Mouse (Mus musculus): ENCODE data around the gene Lrrn1. TPM values are rescaled to one million over a fixed set of nuclear protein-coding genes. Genes with fewer than 3 reads are reported as not detected.

Gene Lrrn1
- polyA plus RNA-seq, 1 experiment from 2014 or later = 1.4 TPM

DNA sequence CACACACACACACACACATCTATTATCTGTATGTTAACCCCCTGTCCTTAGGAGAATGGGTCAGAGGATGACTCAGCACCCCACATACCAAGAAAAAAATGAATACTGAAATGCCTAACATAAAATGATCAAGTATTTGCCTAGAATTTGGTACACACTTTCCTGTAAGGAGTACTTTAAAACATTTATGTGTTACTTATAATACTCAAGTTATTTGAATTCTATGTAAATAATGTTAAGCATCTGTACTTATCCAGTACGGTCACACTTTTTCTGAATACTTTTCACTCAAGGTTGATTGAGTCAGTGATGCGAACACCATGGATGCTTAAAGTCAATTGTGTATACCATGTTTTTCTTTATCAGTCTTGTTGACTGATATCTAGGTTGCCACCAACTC lies 32.7 kb downstream of the Lrrn1 start:
- no peak for DNase-seq (ENCODE audit: low spot score)
- Histone ChIP-seq H3K27ac (replicated peaks) (no peak overlapping the region), H3K4me1 (replicated peaks; ENCODE audit: control insufficient read depth, insufficient read depth) (no peaks in the 10 kb centered on the region), H3K36me3 (ENCODE audit: control insufficient read depth, insufficient read depth, low read length) (no peaks in the 10 kb centered on the region), H3K4me2 (replicated peaks; ENCODE audit: low read depth) (no peak overlapping the region), H3K27me3 (ENCODE audit: control insufficient read depth, insufficient read depth, low read length) (no peaks in the 10 kb centered on the region), H3K9ac (ENCODE audit: low read length) (no peak overlapping the region), H3K4me3 (ENCODE audit: low read depth, low read length) (no peak overlapping the region), H3K9me3 (ENCODE audit: control insufficient read depth, low read length) (no peaks in the 10 kb centered on the region)
- no peak for ATAC-seq (ENCODE audit: low FRiP score, low TSS enrichment)
- 82% methylated on average over 2 of the region's 2 CpGs for WGBS
- TF ChIP-seq EP300 (optimal IDR thresholded peaks at IDR 0.05) (no peak), CTCF (IDR thresholded peaks at IDR 0.05; ENCODE audit: low read depth) (no peak)

DNA sequence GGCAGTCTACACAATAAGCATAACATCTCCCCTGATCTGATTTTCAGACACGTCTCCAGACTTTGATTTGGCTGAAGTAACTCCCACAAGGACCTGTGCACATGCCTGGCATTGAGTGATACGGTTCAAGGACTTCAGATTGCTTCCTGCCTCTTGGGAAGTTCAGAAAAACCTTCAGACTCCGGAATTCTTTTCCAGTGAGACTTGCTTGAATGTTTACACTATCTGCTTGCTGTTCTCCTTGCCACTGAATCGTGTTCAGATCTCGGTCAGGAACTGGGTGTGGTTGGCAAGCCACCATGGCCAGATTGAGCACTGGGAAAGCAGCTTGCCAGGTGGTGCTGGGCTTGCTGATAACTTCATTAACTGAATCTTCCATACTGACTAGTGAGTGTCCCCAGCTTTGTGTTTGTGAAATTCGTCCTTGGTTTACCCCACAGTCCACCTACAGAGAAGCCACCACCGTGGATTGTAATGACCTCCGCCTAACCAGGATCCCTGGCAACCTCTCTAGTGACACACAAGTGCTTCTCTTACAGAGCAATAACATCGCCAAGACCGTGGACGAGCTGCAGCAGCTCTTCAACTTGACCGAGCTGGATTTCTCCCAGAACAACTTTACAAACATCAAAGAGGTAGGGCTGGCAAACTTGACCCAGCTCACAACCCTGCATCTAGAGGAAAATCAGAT lies 37.5 kb downstream of the Lrrn1 start:
- no peak for DNase-seq (ENCODE audit: low spot score)
- H3K4me1 ChIP-seq (replicated peaks; ENCODE audit: control insufficient read depth, insufficient read depth) = no peaks in the 10 kb centered on the region
- H3K27ac ChIP-seq (replicated peaks) = no peak overlapping the region
- 53% methylated on average over 12 of the region's 12 CpGs for WGBS
- no peak overlapping the region for H3K4me2 ChIP-seq (replicated peaks; ENCODE audit: low read depth)
- no peak overlapping the region for H3K9ac ChIP-seq (ENCODE audit: low read length)
- no peak for ATAC-seq (ENCODE audit: low FRiP score, low TSS enrichment)
- no peaks in the 10 kb centered on the region for H3K9me3 ChIP-seq (ENCODE audit: control insufficient read depth, low read length)
- H3K36me3 ChIP-seq (ENCODE audit: control insufficient read depth, insufficient read depth, low read length) = no peaks in the 10 kb centered on the region
- TF ChIP-seq CTCF (IDR thresholded peaks at IDR 0.05; ENCODE audit: low read depth) = no peak
- no peak for TF ChIP-seq EP300 (optimal IDR thresholded peaks at IDR 0.05)
- no peaks in the 10 kb centered on the region for H3K27me3 ChIP-seq (ENCODE audit: control insufficient read depth, insufficient read depth, low read length)
- H3K4me3 ChIP-seq (ENCODE audit: low read depth, low read length) = no peak overlapping the region

DNA sequence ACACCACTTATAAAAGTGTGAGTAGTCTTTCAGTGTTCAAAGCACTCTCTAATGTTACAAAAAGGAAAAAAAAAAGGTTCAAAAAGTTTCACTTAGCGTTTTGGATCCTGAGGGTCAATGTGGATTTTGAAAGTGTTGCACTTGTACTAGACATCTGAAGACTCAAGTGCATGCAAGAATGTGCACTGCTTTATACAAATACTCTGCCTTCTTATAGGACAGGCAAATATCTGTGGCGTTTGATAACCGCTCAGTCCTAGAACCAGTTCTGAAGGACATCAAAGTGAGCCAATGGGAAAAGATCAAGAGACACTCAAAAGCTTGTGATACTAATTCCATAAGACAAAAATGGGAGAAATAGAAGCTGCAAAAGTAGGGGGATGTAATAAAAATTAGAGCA lies 45.0 kb downstream of the Lrrn1 start:
- TF ChIP-seq CTCF (IDR thresholded peaks at IDR 0.05; ENCODE audit: low read depth) = no peak
- TF ChIP-seq EP300 (optimal IDR thresholded peaks at IDR 0.05) = no peak
- WGBS = 83% methylated on average over 3 of the region's 3 CpGs
- no peaks in the 10 kb centered on the region for H3K4me1 ChIP-seq (replicated peaks; ENCODE audit: control insufficient read depth, insufficient read depth)
- no peaks in the 10 kb centered on the region for H3K36me3 ChIP-seq (ENCODE audit: control insufficient read depth, insufficient read depth, low read length)
- no peak overlapping the region for H3K4me2 ChIP-seq (replicated peaks; ENCODE audit: low read depth)
- no peaks in the 10 kb centered on the region for H3K27me3 ChIP-seq (ENCODE audit: control insufficient read depth, insufficient read depth, low read length)
- no peak overlapping the region for H3K4me3 ChIP-seq (ENCODE audit: low read depth, low read length)
- DNase-seq (ENCODE audit: low spot score) (no peak), ATAC-seq (ENCODE audit: low FRiP score, low TSS enrichment) (no peak)
- H3K9ac ChIP-seq (ENCODE audit: low read length) = no peak overlapping the region
- H3K9me3 ChIP-seq (ENCODE audit: control insufficient read depth, low read length) = no peaks in the 10 kb centered on the region
- no peak overlapping the region for H3K27ac ChIP-seq (replicated peaks)

DNA sequence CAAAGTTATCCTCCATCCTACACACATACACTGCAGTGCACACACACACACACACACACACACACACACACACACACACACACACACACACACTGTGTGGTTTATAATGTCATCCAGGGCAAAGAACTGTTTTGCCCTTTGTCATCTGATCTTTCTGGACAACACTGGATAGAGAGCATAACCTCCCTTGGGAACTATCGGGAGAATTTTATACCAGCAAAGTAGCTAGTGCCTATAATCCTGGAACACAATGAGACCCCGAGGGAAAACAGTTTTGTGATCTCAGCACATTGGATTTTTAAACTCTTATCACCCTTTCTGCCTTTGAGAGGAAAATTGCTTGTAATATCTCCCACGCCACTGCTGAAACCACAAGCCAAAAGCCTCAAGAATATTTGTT lies 45.8 kb downstream of the Lrrn1 start:
- no peak overlapping the region for H3K4me2 ChIP-seq (replicated peaks; ENCODE audit: low read depth)
- H3K9ac ChIP-seq (ENCODE audit: low read length) = no peak overlapping the region
- no peaks in the 10 kb centered on the region for H3K36me3 ChIP-seq (ENCODE audit: control insufficient read depth, insufficient read depth, low read length)
- WGBS = 48% methylated on average over 3 of the region's 3 CpGs
- no peak for TF ChIP-seq EP300 (optimal IDR thresholded peaks at IDR 0.05)
- no peak for TF ChIP-seq CTCF (IDR thresholded peaks at IDR 0.05; ENCODE audit: low read depth)
- H3K4me3 ChIP-seq (ENCODE audit: low read depth, low read length) = no peak overlapping the region
- no peak overlapping the region for H3K27ac ChIP-seq (replicated peaks)
- ATAC-seq (ENCODE audit: low FRiP score, low TSS enrichment) (no peak), DNase-seq (ENCODE audit: low spot score) (no peak)
- H3K27me3 ChIP-seq (ENCODE audit: control insufficient read depth, insufficient read depth, low read length) = no peaks in the 10 kb centered on the region
- H3K4me1 ChIP-seq (replicated peaks; ENCODE audit: control insufficient read depth, insufficient read depth) = no peaks in the 10 kb centered on the region
- H3K9me3 ChIP-seq (ENCODE audit: control insufficient read depth, low read length) = no peaks in the 10 kb centered on the region

DNA sequence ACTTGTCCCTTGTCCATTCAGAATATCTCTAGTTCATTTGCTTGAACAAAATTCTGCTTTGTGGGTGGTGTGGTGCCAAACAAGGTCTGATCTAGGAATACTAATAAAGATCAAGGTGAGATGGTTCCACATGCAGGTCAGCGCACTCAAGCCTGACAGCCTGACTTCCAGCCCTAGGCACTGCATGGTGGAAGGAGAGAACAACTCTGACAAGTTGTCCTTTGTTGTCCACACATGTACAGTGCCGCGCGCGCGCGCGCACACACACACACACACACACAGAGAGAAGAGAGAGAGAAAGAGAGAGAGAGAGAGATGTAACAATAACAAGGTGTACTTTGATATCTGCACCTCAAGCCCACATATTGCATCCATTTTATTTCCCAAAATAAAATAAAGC lies 47.7 kb downstream of the Lrrn1 start:
- no peak overlapping the region for H3K4me2 ChIP-seq (replicated peaks; ENCODE audit: low read depth)
- ATAC-seq (ENCODE audit: low FRiP score, low TSS enrichment) = no peak
- TF ChIP-seq CTCF (IDR thresholded peaks at IDR 0.05; ENCODE audit: low read depth) (no peak), EP300 (optimal IDR thresholded peaks at IDR 0.05) (no peak)
- no peak for DNase-seq (ENCODE audit: low spot score)
- no peaks in the 10 kb centered on the region for H3K4me1 ChIP-seq (replicated peaks; ENCODE audit: control insufficient read depth, insufficient read depth)
- no peaks in the 10 kb centered on the region for H3K9me3 ChIP-seq (ENCODE audit: control insufficient read depth, low read length)
- H3K27me3 ChIP-seq (ENCODE audit: control insufficient read depth, insufficient read depth, low read length) = no peaks in the 10 kb centered on the region
- H3K27ac ChIP-seq (replicated peaks) = no peak overlapping the region
- 97% methylated on average over 8 of the region's 8 CpGs for WGBS
- no peaks in the 10 kb centered on the region for H3K36me3 ChIP-seq (ENCODE audit: control insufficient read depth, insufficient read depth, low read length)
- no peak overlapping the region for H3K9ac ChIP-seq (ENCODE audit: low read length)
- no peak overlapping the region for H3K4me3 ChIP-seq (ENCODE audit: low read depth, low read length)

DNA sequence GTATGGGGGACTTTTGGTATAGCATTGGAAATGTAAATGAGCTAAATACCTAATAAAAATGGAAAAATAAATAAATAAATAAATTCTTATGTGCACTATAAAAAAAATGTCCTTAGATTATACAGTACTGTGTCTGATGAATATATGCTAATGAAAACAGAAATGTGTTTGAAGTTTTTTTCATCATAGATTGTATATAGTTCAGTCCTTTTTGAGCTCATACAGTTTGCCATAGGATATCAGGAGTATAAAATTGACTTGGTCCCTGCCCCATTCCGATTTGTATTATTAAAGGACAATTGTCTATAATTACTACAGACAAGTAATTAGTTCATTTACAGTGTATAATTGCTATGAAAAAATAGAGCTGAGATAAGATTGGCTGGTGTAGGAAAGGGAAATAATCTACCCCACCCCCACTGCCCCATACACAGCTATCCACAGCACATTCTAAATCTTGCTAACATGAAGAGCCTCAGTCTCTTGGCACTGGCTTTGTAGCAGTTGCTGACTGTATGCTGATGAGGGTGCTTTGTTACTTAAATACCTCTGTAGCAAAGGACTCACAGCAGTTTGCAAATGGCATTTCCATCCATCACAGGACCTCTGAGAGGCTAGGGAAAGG lies 54.3 kb downstream of the Lrrn1 start:
- DNase-seq (ENCODE audit: low spot score) (no peak), ATAC-seq (ENCODE audit: low FRiP score, low TSS enrichment) (no peak)
- Histone ChIP-seq H3K9ac (ENCODE audit: low read length) (no peak overlapping the region), H3K36me3 (ENCODE audit: control insufficient read depth, insufficient read depth, low read length) (no peaks in the 10 kb centered on the region), H3K4me3 (ENCODE audit: low read depth, low read length) (no peak overlapping the region), H3K27me3 (ENCODE audit: control insufficient read depth, insufficient read depth, low read length) (no peaks in the 10 kb centered on the region), H3K4me1 (replicated peaks; ENCODE audit: control insufficient read depth, insufficient read depth) (no peaks in the 10 kb centered on the region), H3K9me3 (ENCODE audit: control insufficient read depth, low read length) (no peaks in the 10 kb centered on the region), H3K27ac (replicated peaks) (no peak overlapping the region), H3K4me2 (replicated peaks; ENCODE audit: low read depth) (no peak overlapping the region)
- WGBS = 88% methylated on average over 1 of the region's 1 CpGs
- no peak for TF ChIP-seq CTCF (IDR thresholded peaks at IDR 0.05; ENCODE audit: low read depth)
- no peak for TF ChIP-seq EP300 (optimal IDR thresholded peaks at IDR 0.05)

Data from stomach, postnatal 0 days (tissue).